Mouse (Mus musculus): Measurements from ENCODE around the gene Phf24.
"Not testable (repeated sequence)": the region's sequence is repeated elsewhere in the genome, so short reads cannot be mapped to it uniquely, and the experiment has no call there.

Phf24 gene

DNA sequence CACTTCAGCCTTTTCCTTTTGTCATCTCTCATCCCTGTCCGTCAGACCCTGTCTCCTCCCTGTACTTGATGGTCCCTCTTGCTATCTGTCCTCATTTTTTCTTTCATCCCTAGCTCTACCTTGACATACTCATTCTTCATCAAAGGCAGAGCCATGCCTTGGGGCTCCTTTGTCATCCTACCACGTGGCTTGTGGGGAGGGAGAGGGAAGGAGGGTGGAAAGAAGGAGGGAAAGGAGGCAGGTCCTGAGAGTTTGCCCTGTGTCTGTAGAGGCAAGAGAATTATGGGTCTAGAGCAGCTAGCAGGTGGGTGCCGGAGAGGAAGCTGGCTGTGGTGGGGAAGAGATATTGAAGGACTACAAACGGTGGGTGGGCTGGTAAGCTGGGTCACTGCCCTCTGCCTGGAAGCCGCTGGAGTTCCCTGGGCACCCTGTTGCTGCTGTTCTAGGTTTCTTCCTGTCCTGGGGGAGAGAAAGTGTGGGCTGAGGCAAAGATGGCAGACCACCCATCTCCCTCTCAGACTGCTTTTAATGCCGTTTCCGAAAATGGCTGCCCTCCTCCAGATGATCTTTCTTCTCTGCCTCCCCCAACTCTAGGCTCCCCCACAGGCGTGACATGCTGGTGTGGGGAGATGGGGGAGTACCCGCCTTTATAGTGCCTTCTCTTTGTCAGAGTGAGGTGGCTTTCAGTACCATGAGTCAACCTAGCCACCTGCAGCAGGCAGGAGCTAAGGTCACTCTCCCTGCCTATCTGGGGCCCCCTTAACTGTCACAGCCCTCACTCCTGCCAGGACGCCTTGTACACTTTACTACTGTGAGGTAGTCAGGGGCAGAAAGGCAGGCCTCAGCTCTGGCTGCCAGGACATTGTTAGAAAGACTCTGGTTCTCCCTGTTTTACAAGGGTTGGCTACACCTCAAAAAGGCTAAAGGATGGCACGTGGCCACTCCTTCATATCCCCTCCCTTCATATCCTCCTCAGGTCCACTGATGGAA is 35.0 kb downstream of the Phf24 start:
- peak; percentile 10 for DNase-seq (ENCODE audit: low read depth)

DNA sequence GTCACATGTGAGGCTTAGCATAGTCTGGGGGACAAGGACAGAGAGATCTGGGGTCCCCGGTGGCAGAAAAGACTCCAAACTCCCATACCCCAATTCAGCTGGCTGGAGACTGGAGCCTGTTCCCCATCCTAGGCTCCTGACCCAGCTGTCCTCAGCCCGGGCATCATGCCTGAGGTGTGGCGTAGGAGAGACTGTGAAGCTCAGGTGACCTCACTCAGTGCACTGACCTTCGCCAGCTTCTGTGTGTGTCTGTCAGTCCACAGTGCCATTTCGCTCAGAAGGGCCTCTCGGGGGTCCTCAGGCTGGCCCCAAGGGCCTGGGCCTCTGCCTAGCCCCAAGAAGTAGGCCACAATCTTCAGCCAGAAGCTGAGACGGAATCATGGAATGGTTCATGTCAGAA is 36.1 kb downstream of the Phf24 start:
- DNase-seq (ENCODE audit: low read depth): no peak

DNA sequence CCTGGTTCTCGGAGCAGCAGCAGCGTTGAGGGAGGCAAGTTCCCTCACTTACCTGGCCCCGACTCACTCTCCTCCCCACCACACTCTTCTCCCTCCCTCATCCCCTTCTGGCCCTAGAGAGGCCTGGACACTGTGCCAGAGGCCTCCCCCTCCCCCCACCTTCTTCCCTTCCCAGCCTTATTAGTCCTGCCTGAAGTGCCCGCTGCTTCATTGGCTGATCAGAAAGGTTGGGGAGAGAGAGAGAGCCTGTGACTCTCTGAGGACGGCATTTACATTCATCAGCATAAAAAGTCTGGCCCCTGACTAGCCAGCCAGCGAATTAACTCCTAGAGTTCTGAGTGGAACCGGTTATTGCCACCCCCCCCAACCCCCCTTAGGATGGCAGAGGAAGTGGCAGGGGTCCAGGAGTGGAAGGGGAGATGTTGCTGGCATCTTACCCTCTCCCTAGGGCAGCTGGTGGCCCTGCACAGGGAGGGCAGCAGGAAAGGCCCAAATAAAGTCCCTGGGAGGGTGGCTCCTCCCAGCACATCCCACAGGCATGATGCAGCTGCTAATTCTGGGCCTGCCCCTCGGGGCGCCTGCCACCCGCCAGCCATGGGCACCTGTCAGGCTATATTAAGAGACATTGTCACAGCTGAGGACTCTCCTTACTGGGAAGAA is 37.1 kb downstream of the Phf24 start:
- DNase-seq (ENCODE audit: low read depth): no peak

DNA sequence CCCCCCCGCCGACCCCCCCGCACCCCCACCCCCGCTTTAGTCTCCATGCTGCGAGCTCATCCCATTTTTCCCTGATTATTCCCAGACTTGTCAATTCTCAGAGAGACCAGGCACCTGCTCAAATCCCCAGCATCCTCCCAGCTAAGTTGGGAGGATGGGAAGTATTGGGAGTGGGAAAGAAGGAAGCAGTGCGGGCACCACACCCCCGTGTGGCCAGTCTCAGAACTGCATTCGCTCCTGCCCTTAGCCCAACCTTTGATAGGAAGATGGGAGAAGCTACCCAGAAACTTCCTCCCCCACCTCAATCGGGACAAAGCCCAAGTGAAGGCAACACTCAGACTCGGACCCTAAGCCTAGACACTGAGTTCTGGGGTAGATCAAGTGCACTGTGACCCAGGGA is 37.8 kb downstream of the Phf24 start:
- DNase-seq (ENCODE audit: low read depth): peak; percentile 57

DNA sequence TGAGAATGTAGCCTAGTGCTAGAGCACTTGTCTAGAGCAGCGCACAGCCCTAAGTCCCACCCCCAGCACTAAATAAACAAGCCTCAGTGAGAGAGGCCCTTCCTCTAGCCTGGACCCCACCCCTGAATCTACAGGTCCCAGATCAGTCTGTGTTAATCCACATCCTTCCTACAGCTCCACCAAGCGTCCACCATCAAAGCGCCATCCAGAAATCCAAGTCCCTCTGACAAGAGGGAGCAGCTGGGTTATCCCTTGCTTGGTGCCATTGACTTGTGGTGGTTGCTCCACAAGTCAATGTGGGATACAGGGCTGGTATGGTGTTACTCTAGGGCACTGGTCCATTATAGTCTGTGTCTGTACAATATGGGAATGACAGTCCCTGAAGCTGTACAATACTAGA is 38.7 kb downstream of the Phf24 start:
- no peak for DNase-seq (ENCODE audit: low read depth)

DNA sequence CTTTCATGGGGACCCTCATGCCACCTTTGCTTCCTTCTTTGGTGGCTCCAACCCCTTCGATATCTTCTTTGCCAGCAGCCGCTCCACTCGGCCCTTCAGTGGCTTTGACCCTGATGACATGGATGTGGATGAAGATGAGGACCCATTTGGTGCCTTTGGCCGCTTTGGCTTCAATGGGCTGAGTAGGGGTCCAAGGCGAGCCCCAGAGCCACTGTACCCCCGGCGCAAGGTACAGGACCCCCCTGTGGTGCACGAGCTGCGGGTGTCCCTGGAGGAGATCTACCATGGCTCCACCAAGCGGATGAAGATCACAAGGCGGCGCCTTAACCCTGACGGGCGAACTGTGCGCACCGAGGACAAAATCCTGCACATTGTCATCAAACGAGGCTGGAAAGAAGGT is 40.1 kb downstream of the Phf24 start:
- no peak for DNase-seq (ENCODE audit: low read depth)

DNA sequence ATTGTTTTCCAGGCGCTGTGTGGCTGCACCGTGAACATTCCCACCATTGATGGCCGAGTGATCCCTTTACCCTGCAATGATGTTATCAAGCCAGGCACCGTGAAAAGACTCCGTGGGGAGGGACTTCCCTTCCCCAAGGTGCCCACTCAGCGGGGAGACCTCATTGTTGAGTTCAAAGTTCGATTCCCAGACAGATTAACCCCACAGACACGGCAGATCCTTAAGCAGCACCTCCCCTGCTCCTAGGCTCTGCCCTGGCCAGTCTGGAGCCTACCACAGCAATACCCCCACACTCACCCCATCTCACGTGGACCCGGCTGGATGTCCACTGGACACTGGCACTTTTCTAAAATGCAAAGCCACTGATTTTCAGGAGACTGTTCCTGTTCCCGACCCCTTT is 40.8 kb downstream of the Phf24 start:
- DNase-seq (ENCODE audit: low read depth): no peak

DNA sequence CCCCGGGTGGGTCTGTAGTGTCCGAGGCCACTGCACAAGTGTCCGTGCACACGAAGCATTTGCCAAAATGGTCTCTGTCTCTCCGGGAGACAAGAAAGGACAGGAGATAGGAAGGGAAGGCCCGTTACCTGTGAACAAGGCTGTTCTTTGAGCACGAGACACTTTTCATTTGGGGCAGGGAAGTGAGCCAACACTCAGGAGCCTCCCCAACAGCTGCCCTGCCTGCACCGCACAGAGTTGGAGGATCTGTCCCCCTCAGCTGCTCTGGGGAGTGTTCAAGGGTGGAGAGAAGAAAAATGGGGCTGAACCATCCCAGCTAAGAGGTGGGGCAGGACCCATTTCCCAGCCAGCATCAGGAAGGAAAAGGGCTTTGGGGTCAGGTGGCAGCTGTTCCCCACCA is 41.5 kb downstream of the Phf24 start:
- no peak for DNase-seq (ENCODE audit: low read depth)

DNA sequence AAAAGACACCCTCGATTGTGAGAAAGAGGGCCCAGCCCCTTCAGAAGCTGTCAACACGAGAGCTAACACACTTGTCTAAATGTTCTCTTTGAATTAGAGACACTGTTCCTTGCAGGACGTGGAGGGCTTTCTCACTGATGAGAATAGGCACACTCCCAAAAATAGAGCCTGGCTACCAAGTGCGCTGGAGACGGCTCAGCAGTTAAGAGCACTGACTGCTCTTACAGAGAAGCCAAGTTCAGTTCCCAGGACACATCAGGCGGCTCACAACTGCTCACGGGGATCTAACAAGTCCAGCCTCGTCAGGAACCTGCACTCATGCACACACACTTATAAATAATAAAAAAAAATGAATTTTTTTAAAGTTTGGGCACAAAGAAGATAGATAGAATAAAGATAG is 42.5 kb downstream of the Phf24 start:
- no peak for DNase-seq (ENCODE audit: low read depth)

DNA sequence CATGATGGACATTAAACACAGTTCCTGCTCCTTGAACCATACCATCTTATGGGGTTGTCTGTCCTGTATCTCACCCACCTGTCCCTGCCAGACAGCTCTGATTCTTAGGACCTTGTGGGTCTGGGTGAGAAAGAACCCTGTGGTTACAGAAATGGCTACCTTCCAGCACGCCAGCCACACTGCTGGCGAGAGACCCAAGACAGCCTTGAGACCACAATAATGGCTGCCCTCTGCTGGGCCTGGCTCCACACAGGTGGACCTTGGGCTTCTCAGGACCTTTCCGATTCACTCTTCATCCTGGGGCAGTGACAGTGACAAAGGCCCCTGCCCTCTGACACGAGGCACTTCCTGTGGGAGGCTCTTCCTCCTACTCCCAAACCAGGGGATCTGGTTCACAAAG is 42.9 kb downstream of the Phf24 start:
- DNase-seq (ENCODE audit: low read depth): no peak

DNA sequence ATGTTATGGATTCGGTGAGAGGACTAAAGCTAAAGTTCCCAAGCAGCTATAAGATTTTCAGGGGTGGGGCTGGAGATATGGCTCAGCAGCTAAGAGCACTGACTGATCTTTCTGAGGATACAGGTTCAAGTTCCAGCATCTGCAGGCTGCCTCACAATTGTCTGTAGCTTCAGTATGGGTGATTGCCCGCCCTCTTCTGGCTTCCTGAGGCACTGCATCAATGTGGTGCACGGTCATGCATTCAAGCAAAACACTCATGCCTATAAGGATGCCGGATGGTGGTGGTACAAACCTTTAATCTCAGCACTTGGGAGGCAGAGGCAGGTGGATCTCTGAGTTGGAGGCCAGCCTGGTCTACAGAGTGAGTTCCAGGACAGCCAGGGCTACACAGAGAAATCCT is 45.1 kb downstream of the Phf24 start:
- peak; percentile 83 for DNase-seq (ENCODE audit: low read depth)

DNA sequence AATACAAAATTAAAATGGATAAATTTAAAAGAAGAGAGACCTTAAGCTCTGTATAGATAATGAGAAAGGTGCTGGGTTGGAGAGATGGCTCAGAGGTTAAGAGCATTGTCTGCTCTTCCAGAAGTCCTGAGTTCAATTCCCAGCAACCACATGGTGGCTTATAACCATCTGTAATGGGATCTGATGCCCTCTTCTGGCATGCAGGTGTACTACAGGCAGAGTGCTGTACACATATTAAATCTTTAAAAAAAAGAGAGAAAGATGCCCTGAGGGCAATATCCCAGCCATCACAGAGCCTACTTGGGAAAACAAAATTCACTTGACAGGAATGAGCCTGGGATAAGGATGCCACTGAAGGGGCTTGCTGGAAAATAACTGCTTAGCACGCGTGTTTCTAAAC is 47.0 kb downstream of the Phf24 start:
- DNase-seq (ENCODE audit: low read depth): peak; percentile 41

DNA sequence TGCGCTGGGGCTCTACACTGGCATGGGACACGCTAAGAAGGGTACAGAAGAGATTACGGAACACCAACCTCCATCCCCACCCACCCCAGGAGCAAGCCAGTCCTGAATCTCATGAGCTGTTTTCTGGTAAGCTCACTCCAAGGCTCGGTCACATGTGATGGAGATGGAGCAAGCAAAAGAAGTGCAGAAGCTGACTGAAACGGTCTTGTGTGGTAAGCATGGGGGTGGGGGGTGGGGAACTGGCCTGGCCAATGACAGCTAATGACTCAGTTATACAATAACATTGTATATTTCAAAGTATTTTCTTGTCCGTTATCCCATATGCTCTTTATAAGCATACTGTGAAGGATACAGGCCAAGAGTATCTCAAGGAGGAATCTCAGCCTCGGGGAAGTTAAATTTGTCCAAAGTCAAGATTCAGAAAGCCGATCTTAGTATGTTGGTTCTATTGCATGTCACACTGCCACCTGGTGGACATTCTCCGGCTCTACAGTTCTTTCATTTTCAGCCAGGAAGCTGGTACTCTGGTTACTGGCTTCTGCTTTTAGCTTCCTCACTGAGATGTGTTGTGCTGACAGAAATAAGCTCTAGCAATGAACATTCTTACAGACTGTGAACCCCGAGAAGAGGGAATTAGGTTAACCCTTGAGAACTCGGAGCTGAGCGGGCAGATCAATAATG is 48.7 kb downstream of the Phf24 start:
- DNase-seq (ENCODE audit: low read depth): peak; percentile 88

DNA sequence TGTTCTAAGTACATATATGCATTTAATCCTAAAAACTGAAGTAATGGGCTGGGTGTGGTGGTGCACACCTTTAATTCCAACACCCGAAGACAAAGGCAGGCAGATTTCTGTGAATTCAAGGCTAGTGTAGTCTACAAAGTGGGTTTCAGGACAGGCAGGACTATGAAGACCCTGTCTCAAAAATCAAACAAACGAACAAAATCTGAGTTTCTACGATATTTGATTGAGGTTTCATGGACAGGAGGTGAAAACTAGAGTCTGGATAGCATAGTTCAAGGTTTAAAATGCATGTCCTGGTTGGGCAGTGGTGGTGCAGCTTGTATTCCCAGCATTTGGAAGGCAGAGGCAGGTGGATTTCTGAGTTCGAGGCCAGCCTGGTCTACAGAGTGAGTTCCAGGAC is 52.8 kb downstream of the Phf24 start, which contains the start of gene 1700022I11Rik:
TSS of gene 1700022I11Rik (plus strand) at position 301 of the 400 bp plus-strand sequence.
- DNase-seq (ENCODE audit: low read depth): no peak

DNA sequence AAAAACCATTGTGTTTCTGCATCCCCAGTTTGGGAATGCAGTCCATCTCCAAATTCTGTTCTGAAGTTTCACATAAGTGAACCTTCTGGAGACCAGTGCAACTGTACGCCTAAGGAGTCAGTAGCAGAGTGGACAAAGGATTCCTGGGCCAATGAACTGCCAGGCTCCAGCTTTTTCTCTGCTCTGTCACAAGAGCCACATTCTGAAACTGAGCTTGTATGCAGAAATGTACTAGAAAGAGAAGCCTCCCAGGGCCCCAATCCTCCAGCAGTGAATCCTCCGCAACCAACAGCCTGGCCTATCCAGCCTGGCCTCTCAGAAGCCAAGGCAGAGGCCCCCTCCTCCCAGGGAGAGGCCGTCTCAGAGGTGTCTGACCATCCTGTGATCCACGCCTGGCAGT is 56.5 kb downstream of the Phf24 start:
- DNase-seq (ENCODE audit: low read depth): no peak

DNA sequence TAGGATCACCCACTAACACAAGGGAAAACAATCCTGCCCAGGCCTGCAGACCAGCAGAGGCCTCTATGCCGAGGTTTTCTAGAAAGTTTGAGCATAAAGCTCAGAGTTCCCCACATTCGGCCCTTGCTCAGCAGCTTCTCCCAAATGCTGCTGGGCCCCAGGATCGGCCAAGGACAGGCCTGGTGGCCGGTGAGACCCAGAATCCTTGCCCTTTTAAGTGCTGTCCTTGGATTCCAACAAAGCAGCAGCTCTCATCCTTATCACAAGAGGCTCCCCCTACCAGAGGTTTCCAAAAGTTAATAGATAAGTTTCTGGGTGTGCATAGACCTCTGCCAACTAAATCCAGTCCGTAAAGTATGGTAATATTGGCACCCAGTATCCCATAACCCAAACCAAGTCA is 57.4 kb downstream of the Phf24 start:
- DNase-seq (ENCODE audit: low read depth): no peak

DNA sequence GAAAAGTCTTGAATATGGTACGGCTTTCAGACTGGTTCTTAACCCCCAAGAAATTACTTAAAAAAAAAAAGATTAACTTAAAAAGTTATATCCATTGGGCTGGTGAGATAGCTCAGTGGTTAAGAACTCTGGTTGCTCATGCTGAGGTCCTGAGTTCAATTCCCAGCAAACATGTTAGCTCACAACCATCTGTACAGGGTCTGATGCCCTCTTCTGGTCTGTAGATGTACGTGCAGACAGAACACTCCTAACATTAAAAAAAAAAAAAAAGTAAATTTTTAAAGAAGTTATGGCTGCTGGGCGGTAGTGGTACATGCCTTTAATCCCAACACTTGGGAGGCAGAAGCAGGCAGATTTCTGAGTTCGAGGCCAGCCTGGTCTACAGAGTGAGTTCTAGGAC is 61.6 kb downstream of the Phf24 start:
- peak; percentile 41 for DNase-seq (ENCODE audit: low read depth)

DNA sequence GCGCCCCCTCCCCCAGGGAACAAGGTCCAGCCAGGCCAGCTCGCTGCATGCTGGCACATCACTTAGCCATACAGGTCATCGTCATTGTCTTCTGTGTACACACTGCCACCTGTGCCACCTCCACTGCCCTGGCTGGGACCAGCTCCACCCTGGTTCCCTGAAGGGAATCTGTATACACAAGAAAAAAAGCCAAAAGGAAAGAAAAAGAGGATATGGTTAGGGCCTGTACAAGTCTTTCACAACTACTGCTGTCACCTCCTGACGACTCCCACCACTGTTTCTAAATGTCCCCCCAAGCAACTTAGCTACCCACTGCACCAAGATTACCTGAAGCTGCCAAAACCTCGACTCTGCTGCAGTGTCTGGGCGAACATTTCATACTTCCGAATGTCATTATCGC is 64.0 kb downstream of the Phf24 start:
- not testable (repeated sequence) for DNase-seq (ENCODE audit: low read depth)

DNA sequence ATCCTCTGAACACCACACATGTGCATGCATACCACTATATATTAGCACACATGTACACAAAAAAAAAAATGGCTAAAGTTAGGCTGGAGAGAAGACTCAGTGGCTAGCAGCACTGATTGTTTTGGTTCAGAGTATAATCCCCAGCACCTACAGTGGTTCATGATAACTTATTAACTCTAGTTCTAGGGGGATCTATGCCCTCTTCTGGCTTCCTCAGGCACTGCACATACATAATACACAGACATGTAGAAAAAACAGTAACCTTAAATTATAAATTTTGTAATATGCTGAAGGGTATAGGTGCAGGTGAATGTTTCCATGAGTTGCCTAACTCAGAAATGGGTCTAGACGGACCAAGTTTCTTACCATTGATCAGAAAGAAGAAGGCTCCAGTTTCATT is 71.8 kb downstream of the Phf24 start:
- DNase-seq (ENCODE audit: low read depth): no peak

Measured in naive thymus-derived CD4-positive, alpha-beta T cell, adult 2 months (primary cell).